Mouse (Mus musculus) hindbrain, embryonic 12.5 days (tissue): ENCODE measurements at regions not wholly inside any gene's neighbourhood (a gene's known extent, or its start where the extent isn't known, plus 50 kb on each side); places are given as distances from the start of the nearest gene placed in this dataset.

Experiments used
- ATAC-seq: fragments of 200-750 bp; cut with Nextera tagmentation; 2 replicates; pipeline ENCODE4 v1.8.0; 2017; ENCODE audit warnings: moderate TSS enrichment; ENCODE audit not compliant: low FRiP score
- H3K27ac ChIP-seq: fragments of 300-500 bp; sonication (generic); 2 replicates; pipeline ENCODE4 v1.5.1; 2016; ENCODE audit warnings: mild to moderate bottlenecking
- H3K27me3 ChIP-seq: fragments of 300-500 bp; sonication (generic); 2 replicates; pipeline ENCODE4 v1.6.1; 2016; ENCODE audit warnings: mild to moderate bottlenecking
- H3K36me3 ChIP-seq: fragments of 300-500 bp; sonication (generic); 2 replicates; pipeline ENCODE4 v1.6.1; 2016; ENCODE audit warnings: mild to moderate bottlenecking
- H3K4me1 ChIP-seq: fragments of 300-500 bp; sonication (generic); 2 replicates; pipeline ENCODE4 v1.6.1; 2016
- H3K4me2 ChIP-seq: fragments of 300-500 bp; sonication (generic); replicated peaks from 2 replicates; pipeline ENCODE4 v1.6.1; 2016; ENCODE audit warnings: mild to moderate bottlenecking
- H3K4me3 ChIP-seq: fragments of 300-500 bp; sonication (generic); 2 replicates; pipeline ENCODE4 v1.5.1; 2016; ENCODE audit warnings: mild to moderate bottlenecking
- H3K9ac ChIP-seq: fragments of 300-500 bp; sonication (generic); 2 replicates; pipeline ENCODE4 v1.6.1; 2016; ENCODE audit warnings: mild to moderate bottlenecking, moderate library complexity
- H3K9me3 ChIP-seq: fragments of 300-500 bp; sonication (generic); replicated peaks from 2 replicates; pipeline ENCODE4 v1.6.1; 2016; ENCODE audit warnings: mild to moderate bottlenecking
- WGBS: fragments of 180-500 bp; shearing (Covaris S2); methylation state at CpG from one replicate; pipeline ENCODE4 v1.1.7; 2016; 5-methylcytosine and 5-hydroxymethylcytosine counted together

DNA sequence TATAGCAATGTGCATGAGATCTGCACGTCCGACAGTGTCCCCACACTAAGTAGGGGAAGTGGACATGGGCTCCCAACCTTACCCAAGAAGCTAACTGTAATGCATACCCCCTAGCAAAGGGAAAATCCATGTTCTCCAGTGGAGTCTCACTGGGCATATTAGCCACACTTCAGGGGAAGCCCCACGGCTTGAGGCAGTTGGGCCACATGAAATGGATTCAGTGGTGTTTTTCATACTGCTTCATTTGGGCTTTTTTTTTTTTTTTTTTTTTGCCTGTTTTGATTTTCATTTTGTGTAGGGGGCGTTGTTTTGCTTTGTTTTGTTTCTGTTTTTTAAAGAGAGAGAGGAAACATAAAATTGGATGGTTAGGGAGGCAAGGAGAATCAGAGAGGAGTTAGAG, 138.6 kb upstream of the Jmjd1c start:
- 80% methylated on average over 4 of the region's 4 CpGs for WGBS

More for the DNA sequence above, 138.6 kb upstream of the Jmjd1c start:
- Histone ChIP-seq H3K9me3 (no peaks in the 10 kb centered on the region), H3K4me3 (no peak overlapping the region), H3K4me1 (peaks cover 5% of the 10 kb centered on the region; the same call in 1 of the 2 replicates), H3K9ac (no peak overlapping the region), H3K36me3 (no peaks in the 10 kb centered on the region), H3K4me2 (no peak overlapping the region), H3K27ac (no peak overlapping the region), H3K27me3 (no peaks in the 10 kb centered on the region)
- no peak for ATAC-seq
